Mouse (Mus musculus): Measurements from ENCODE around the gene Pla1a. TPM values are rescaled to one million over a fixed set of nuclear protein-coding genes. Genes with fewer than 3 reads are reported as not detected.

Pla1a gene
- polyA plus RNA-seq, 1 experiment from 2014 or later: 0.11 TPM

- TF ChIP-seq EP300 (optimal IDR thresholded peaks at IDR 0.05) (no peak), CTCF (IDR thresholded peaks at IDR 0.05; ENCODE audit: low read depth) (peak; percentile 57)
- no peak overlapping the region for H3K27ac ChIP-seq (replicated peaks)
- H3K4me2 ChIP-seq (replicated peaks; ENCODE audit: low read depth): no peak overlapping the region
- WGBS: 38% methylated on average over 3 of the region's 3 CpGs
- no peaks in the 10 kb centered on the region for H3K9me3 ChIP-seq (ENCODE audit: control insufficient read depth, low read length)
- H3K36me3 ChIP-seq (ENCODE audit: control insufficient read depth, insufficient read depth, low read length): no peaks in the 10 kb centered on the region
- no peaks in the 10 kb centered on the region for H3K4me1 ChIP-seq (replicated peaks; ENCODE audit: control insufficient read depth, insufficient read depth)
- DNase-seq (ENCODE audit: low spot score): no peak
- H3K9ac ChIP-seq (ENCODE audit: low read length): no peak overlapping the region
- no peak overlapping the region for H3K4me3 ChIP-seq (ENCODE audit: low read depth, low read length)
- no peaks in the 10 kb centered on the region for H3K27me3 ChIP-seq (ENCODE audit: control insufficient read depth, insufficient read depth, low read length)
- ATAC-seq (ENCODE audit: low FRiP score, low TSS enrichment): no peak
These were observed 35.7 kb upstream of the Pla1a start for GRCm38 (mm10) chr16:38468706-38469018.

GRCm38 (mm10) chr16:38467917-38468705 is 35.2 kb upstream of the Pla1a start:
- Histone ChIP-seq H3K9ac (ENCODE audit: low read length) (no peak overlapping the region), H3K4me1 (replicated peaks; ENCODE audit: control insufficient read depth, insufficient read depth) (no peaks in the 10 kb centered on the region), H3K9me3 (ENCODE audit: control insufficient read depth, low read length) (no peaks in the 10 kb centered on the region), H3K4me2 (replicated peaks; ENCODE audit: low read depth) (no peak overlapping the region), H3K4me3 (ENCODE audit: low read depth, low read length) (no peak overlapping the region), H3K27me3 (ENCODE audit: control insufficient read depth, insufficient read depth, low read length) (no peaks in the 10 kb centered on the region), H3K27ac (replicated peaks) (no peak overlapping the region), H3K36me3 (ENCODE audit: control insufficient read depth, insufficient read depth, low read length) (no peaks in the 10 kb centered on the region)
- TF ChIP-seq EP300 (optimal IDR thresholded peaks at IDR 0.05) (no peak), CTCF (IDR thresholded peaks at IDR 0.05; ENCODE audit: low read depth) (no peak)
- DNase-seq (ENCODE audit: low spot score): peak; percentile 35
- ATAC-seq (ENCODE audit: low FRiP score, low TSS enrichment): no peak
- WGBS: 60% methylated on average over 8 of the region's 8 CpGs

- no peak overlapping the region for H3K4me2 ChIP-seq (replicated peaks; ENCODE audit: low read depth)
- no peak overlapping the region for H3K4me3 ChIP-seq (ENCODE audit: low read depth, low read length)
- 78% methylated on average over 13 of the region's 13 CpGs for WGBS
- H3K9me3 ChIP-seq (ENCODE audit: control insufficient read depth, low read length): no peaks in the 10 kb centered on the region
- no peaks in the 10 kb centered on the region for H3K36me3 ChIP-seq (ENCODE audit: control insufficient read depth, insufficient read depth, low read length)
- no peaks in the 10 kb centered on the region for H3K4me1 ChIP-seq (replicated peaks; ENCODE audit: control insufficient read depth, insufficient read depth)
- ATAC-seq (ENCODE audit: low FRiP score, low TSS enrichment) (no peak), DNase-seq (ENCODE audit: low spot score) (no peak)
- H3K9ac ChIP-seq (ENCODE audit: low read length): no peak overlapping the region
- TF ChIP-seq EP300 (optimal IDR thresholded peaks at IDR 0.05) (no peak), CTCF (IDR thresholded peaks at IDR 0.05; ENCODE audit: low read depth) (no peak)
- no peaks in the 10 kb centered on the region for H3K27me3 ChIP-seq (ENCODE audit: control insufficient read depth, insufficient read depth, low read length)
- no peak overlapping the region for H3K27ac ChIP-seq (replicated peaks)
These were observed 34.4 kb upstream of the Pla1a start for GRCm38 (mm10) chr16:38467091-38467916.

- Histone ChIP-seq H3K36me3 (ENCODE audit: control insufficient read depth, insufficient read depth, low read length) (no peaks in the 10 kb centered on the region), H3K4me3 (ENCODE audit: low read depth, low read length) (no peak overlapping the region), H3K27me3 (ENCODE audit: control insufficient read depth, insufficient read depth, low read length) (no peaks in the 10 kb centered on the region), H3K9me3 (ENCODE audit: control insufficient read depth, low read length) (no peaks in the 10 kb centered on the region), H3K27ac (replicated peaks) (no peak overlapping the region), H3K9ac (ENCODE audit: low read length) (no peak overlapping the region), H3K4me2 (replicated peaks; ENCODE audit: low read depth) (no peak overlapping the region), H3K4me1 (replicated peaks; ENCODE audit: control insufficient read depth, insufficient read depth) (no peaks in the 10 kb centered on the region)
- no peak for DNase-seq (ENCODE audit: low spot score)
- WGBS: 69% methylated on average over 4 of the region's 4 CpGs
- TF ChIP-seq CTCF (IDR thresholded peaks at IDR 0.05; ENCODE audit: low read depth) (no peak), EP300 (optimal IDR thresholded peaks at IDR 0.05) (no peak)
- ATAC-seq (ENCODE audit: low FRiP score, low TSS enrichment): no peak
These were observed 33.1 kb upstream of the Pla1a start for GRCm38 (mm10) chr16:38466089-38466488.

GRCm38 (mm10) chr16:38463305-38463704 is 30.4 kb upstream of the Pla1a start:
- 87% methylated on average over 5 of the region's 5 CpGs for WGBS
- no peak for ATAC-seq (ENCODE audit: low FRiP score, low TSS enrichment)
- H3K4me3 ChIP-seq (ENCODE audit: low read depth, low read length): no peak overlapping the region

GRCm38 (mm10) chr16:38462161-38462560 is 29.2 kb upstream of the Pla1a start:
- no peaks in the 10 kb centered on the region for H3K9me3 ChIP-seq (ENCODE audit: control insufficient read depth, low read length)
- H3K36me3 ChIP-seq (ENCODE audit: control insufficient read depth, insufficient read depth, low read length): no peaks in the 10 kb centered on the region
- DNase-seq (ENCODE audit: low spot score) (no peak), ATAC-seq (ENCODE audit: low FRiP score, low TSS enrichment) (no peak)
- no peaks in the 10 kb centered on the region for H3K27me3 ChIP-seq (ENCODE audit: control insufficient read depth, insufficient read depth, low read length)
- H3K4me3 ChIP-seq (ENCODE audit: low read depth, low read length): no peak overlapping the region
- no peak overlapping the region for H3K9ac ChIP-seq (ENCODE audit: low read length)
- H3K4me2 ChIP-seq (replicated peaks; ENCODE audit: low read depth): no peak overlapping the region
- H3K27ac ChIP-seq (replicated peaks): no peak overlapping the region
- 71% methylated on average over 7 of the region's 7 CpGs for WGBS
- TF ChIP-seq EP300 (optimal IDR thresholded peaks at IDR 0.05) (no peak), CTCF (IDR thresholded peaks at IDR 0.05; ENCODE audit: low read depth) (no peak)
- H3K4me1 ChIP-seq (replicated peaks; ENCODE audit: control insufficient read depth, insufficient read depth): no peaks in the 10 kb centered on the region

More at GRCm38 (mm10) chr16:38463305-38463704, 30.4 kb upstream of the Pla1a start:
- Histone ChIP-seq H3K4me2 (replicated peaks; ENCODE audit: low read depth) (no peak overlapping the region), H3K27ac (replicated peaks) (no peak overlapping the region), H3K36me3 (ENCODE audit: control insufficient read depth, insufficient read depth, low read length) (no peaks in the 10 kb centered on the region), H3K4me1 (replicated peaks; ENCODE audit: control insufficient read depth, insufficient read depth) (no peaks in the 10 kb centered on the region), H3K9ac (ENCODE audit: low read length) (no peak overlapping the region), H3K9me3 (ENCODE audit: control insufficient read depth, low read length) (no peaks in the 10 kb centered on the region), H3K27me3 (ENCODE audit: control insufficient read depth, insufficient read depth, low read length) (no peaks in the 10 kb centered on the region)
- TF ChIP-seq EP300 (optimal IDR thresholded peaks at IDR 0.05) (no peak), CTCF (IDR thresholded peaks at IDR 0.05; ENCODE audit: low read depth) (no peak)
- no peak for DNase-seq (ENCODE audit: low spot score)
